12 mouse cellular contexts compared by ENCODE assay signal in the genomic region with DNA sequence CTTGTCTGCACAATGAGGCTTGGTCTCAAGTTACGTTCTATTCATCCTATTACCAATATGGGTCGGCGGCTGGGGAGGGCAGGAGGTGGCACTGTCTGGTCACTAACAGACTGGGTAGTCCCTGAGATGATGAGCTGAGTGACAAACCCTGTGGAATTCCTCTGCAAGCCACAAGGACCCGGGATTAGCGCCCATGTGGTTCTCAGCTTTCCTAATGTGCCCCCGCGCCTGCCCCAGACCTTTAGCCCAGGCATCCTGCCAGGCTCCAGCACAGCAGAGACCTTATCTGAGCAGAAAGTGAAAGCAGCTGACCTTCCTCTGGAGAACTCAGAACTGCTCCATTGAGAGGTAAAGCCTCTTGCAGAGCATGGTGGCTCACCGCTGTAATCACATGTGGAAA. TPM values are rescaled to one million over a fixed set of nuclear protein-coding genes. Genes with fewer than 3 reads are reported as not detected.
DNase-seq lines count a peak whose midpoint lies in the region; ATAC-seq lines count a peak whose summit lies in the region.
"Had no signal": no experiment of that assay in that cellular context is flagged by ENCODE, and none has a peak within 500 bp of the region (broad histone marks: within the 10 kb centered on the region; RNA-seq: fewer than 3 reads in every experiment).

No protein-coding gene starts in this region.

- H3K27ac ChIP-seq in kidney, embryonic 15.5 days, result no peak overlapping the region
- no peak overlapping the region for H3K27ac ChIP-seq in heart, embryonic 11.5 days (ENCODE audit: low read depth, low read length)
- H3K27ac ChIP-seq in hindbrain, embryonic 13.5 days, result no peak overlapping the region
- H3K27ac ChIP-seq: liver, embryonic 13.5 days; neural tube, embryonic 12.5 days had no signal

- DNase-seq in kidney, adult 18-20 months, result peak; percentile 83
- DNase-seq in adrenal gland, adult (ENCODE audit: inconsistent age in 2 of 2, low spot score in 1 of 2), result peak; percentile 88 to 90
- DNase-seq in right cerebral cortex, postnatal 36 days (ENCODE audit: low spot score in 2 of 2), result no peak
- DNase-seq in layer of hippocampus, postnatal 36 days, result no peak
- DNase-seq: liver, embryonic 13.5 days; thymus, postnatal 36 days had no signal

- no peak overlapping the region for H3K4me3 ChIP-seq in kidney, embryonic 15.5 days (replicated peaks)
- H3K4me3 ChIP-seq in heart, embryonic 11.5 days (ENCODE audit: low read depth, low read length), result no peak overlapping the region
- H3K4me3 ChIP-seq in hindbrain, embryonic 13.5 days, result no peak overlapping the region
- H3K4me3 ChIP-seq: liver, embryonic 13.5 days; neural tube, embryonic 12.5 days had no signal

- 63% methylated on average over 8 of the region's 8 CpGs for WGBS in kidney, embryonic 15.5 days
- 55% methylated on average over 8 of the region's 8 CpGs for WGBS in heart, embryonic 11.5 days (ENCODE audit: insufficient replicate concordance)
- WGBS in hindbrain, embryonic 13.5 days, result 73% methylated on average over 8 of the region's 8 CpGs

- no peak overlapping the region for H3K9ac ChIP-seq in kidney, embryonic 15.5 days
- H3K9ac ChIP-seq in heart, embryonic 11.5 days (ENCODE audit: low read depth, low read length), result no peak overlapping the region
- no peak overlapping the region for H3K9ac ChIP-seq in hindbrain, embryonic 13.5 days
- H3K9ac ChIP-seq: liver, embryonic 13.5 days; neural tube, embryonic 12.5 days had no signal

- no peaks in the 10 kb centered on the region for H3K4me1 ChIP-seq in kidney, embryonic 15.5 days
- H3K4me1 ChIP-seq in heart, embryonic 11.5 days (ENCODE audit: control insufficient read depth, insufficient read depth, low read length), result peaks cover 7% of the 10 kb centered on the region
- H3K4me1 ChIP-seq in hindbrain, embryonic 13.5 days (replicated peaks), result no peaks in the 10 kb centered on the region
- H3K4me1 ChIP-seq: liver, embryonic 13.5 days; neural tube, embryonic 12.5 days had no signal

- ATAC-seq in kidney, embryonic 15.5 days (replicated peaks; ENCODE audit: low FRiP score), result no peak
- 0 out of 2 replicates have a peak, but pooled peaks have one; percentile 31 for ATAC-seq in heart, embryonic 11.5 days (replicated peaks; ENCODE audit: insufficient number of reproducible peaks, low FRiP score, low TSS enrichment)
- peak; percentile 77 for ATAC-seq in megakaryocyte progenitor cell, adult 5-6 weeks (replicated peaks; ENCODE audit: poor library complexity)
- no peak for ATAC-seq in hindbrain, embryonic 13.5 days (ENCODE audit: low FRiP score)
- ATAC-seq: hindbrain, embryonic 16.5 days had no signal

- H3K36me3 ChIP-seq in kidney, embryonic 15.5 days, result no peaks in the 10 kb centered on the region
- no peaks in the 10 kb centered on the region for H3K36me3 ChIP-seq in heart, embryonic 11.5 days (ENCODE audit: control insufficient read depth, insufficient read depth, low read length)
- H3K36me3 ChIP-seq in hindbrain, embryonic 13.5 days, result no peaks in the 10 kb centered on the region
- H3K36me3 ChIP-seq: liver, embryonic 13.5 days; neural tube, embryonic 12.5 days had no signal

- H3K27me3 ChIP-seq in kidney, embryonic 15.5 days, result no peaks in the 10 kb centered on the region
- H3K27me3 ChIP-seq in heart, embryonic 11.5 days (ENCODE audit: control insufficient read depth, insufficient read depth, low read length), result no peaks in the 10 kb centered on the region
- H3K27me3 ChIP-seq in hindbrain, embryonic 13.5 days, result no peaks in the 10 kb centered on the region
- H3K27me3 ChIP-seq: neural tube, embryonic 12.5 days had no signal

- no peaks in the 10 kb centered on the region for H3K9me3 ChIP-seq in kidney, embryonic 15.5 days (replicated peaks)
- H3K9me3 ChIP-seq in heart, embryonic 11.5 days (replicated peaks; ENCODE audit: control insufficient read depth, low read length), result no peaks in the 10 kb centered on the region
- H3K9me3 ChIP-seq in hindbrain, embryonic 13.5 days, result no peaks in the 10 kb centered on the region
- H3K9me3 ChIP-seq: liver, embryonic 13.5 days; neural tube, embryonic 12.5 days had no signal

- no peak overlapping the region for H3K4me2 ChIP-seq in kidney, embryonic 15.5 days
- no peak overlapping the region for H3K4me2 ChIP-seq in heart, embryonic 11.5 days
- H3K4me2 ChIP-seq in hindbrain, embryonic 13.5 days, result no peak overlapping the region
- H3K4me2 ChIP-seq: liver, embryonic 13.5 days; neural tube, embryonic 12.5 days had no signal

RNA-seq across cellular contexts. Expression of gene Slc25a30, which starts 21.0 kb away (rescaled TPM):
- 9.7 and 10.4 TPM in 2 replicates for polyA plus RNA-seq in kidney, embryonic 15.5 days (2015; fragmentation: Nextera tagmentation; extraction: Ambion mirVana)
- polyA plus RNA-seq in heart, embryonic 11.5 days (2014; fragmentation: Nextera tagmentation; extraction: Ambion mirVana), result 5.8 and 7.2 TPM in 2 replicates
- 17.3 TPM in 2 replicates for total RNA-seq in megakaryocyte progenitor cell, adult 5-6 weeks (2015)
- 16.9 and 17.6 TPM in 2 replicates for total RNA-seq in megakaryocyte progenitor cell, adult 5-6 weeks (2017)
- 10 to 100 TPM; 13.4 to 14.0 TPM for total RNA-seq in layer of hippocampus, postnatal 36 days (2021)
- polyA plus RNA-seq in hindbrain, embryonic 13.5 days (2015; fragmentation: Nextera tagmentation; extraction: Ambion mirVana), result 11.4 and 12.2 TPM in 2 replicates

RNA-seq across cellular contexts. Expression of gene Tpt1, which starts 37.1 kb away (rescaled TPM):
- polyA plus RNA-seq in kidney, embryonic 15.5 days (2015; fragmentation: Nextera tagmentation; extraction: Ambion mirVana), result 1,011 and 1,156 TPM in 2 replicates
- polyA plus RNA-seq in heart, embryonic 11.5 days (2014; fragmentation: Nextera tagmentation; extraction: Ambion mirVana), result 1,014 and 1,054 TPM in 2 replicates
- total RNA-seq in megakaryocyte progenitor cell, adult 5-6 weeks (2015), result 4,894 and 5,633 TPM in 2 replicates
- total RNA-seq in megakaryocyte progenitor cell, adult 5-6 weeks (2017), result 809 and 847 TPM in 2 replicates
- total RNA-seq in layer of hippocampus, postnatal 36 days (2021), result 100 to 1,000 TPM; 921 to 999 TPM
- polyA plus RNA-seq in hindbrain, embryonic 13.5 days (2015; fragmentation: Nextera tagmentation; extraction: Ambion mirVana), result 884 and 886 TPM in 2 replicates

RNA-seq across cellular contexts. Expression of gene Cog3, which starts 53.5 kb away (rescaled TPM):
- 21.2 and 21.6 TPM in 2 replicates for polyA plus RNA-seq in kidney, embryonic 15.5 days (2015; fragmentation: Nextera tagmentation; extraction: Ambion mirVana)
- 14.7 and 18.0 TPM in 2 replicates for polyA plus RNA-seq in heart, embryonic 11.5 days (2014; fragmentation: Nextera tagmentation; extraction: Ambion mirVana)
- total RNA-seq in megakaryocyte progenitor cell, adult 5-6 weeks (2015), result 20.1 and 22.5 TPM in 2 replicates
- 25.4 and 25.5 TPM in 2 replicates for total RNA-seq in megakaryocyte progenitor cell, adult 5-6 weeks (2017)
- 10 to 100 TPM; 25.4 to 27.8 TPM for total RNA-seq in layer of hippocampus, postnatal 36 days (2021)
- 18.6 and 19.2 TPM in 2 replicates for polyA plus RNA-seq in hindbrain, embryonic 13.5 days (2015; fragmentation: Nextera tagmentation; extraction: Ambion mirVana)

Comparison
In these comparisons a context has a peak if more than half of its experiments do, and no peak if none do; other contexts are left out.
1. DNase-seq: peak in kidney, adult 18-20 months (single experiment) and adrenal gland, adult (2 of 2); none in right cerebral cortex, postnatal 36 days (0 of 2) and layer of hippocampus, postnatal 36 days (0 of 2).
2. ATAC-seq: peak in heart, embryonic 11.5 days (single experiment) and megakaryocyte progenitor cell, adult 5-6 weeks (single experiment); none in kidney, embryonic 15.5 days (single experiment) and hindbrain, embryonic 13.5 days (single experiment).